In genomic region chr2:151878645-151879044, GRCm38 (mm10) we compare ENCODE assay signal across 29 mouse cellular contexts. TPM values are rescaled to one million over a fixed set of nuclear protein-coding genes. Genes with fewer than 3 reads are reported as not detected.
DNase-seq lines count a peak whose midpoint lies in the region; ATAC-seq and TF ChIP-seq lines count a peak whose summit lies in the region.
"Had no signal": no experiment of that assay in that cellular context is flagged by ENCODE, and none has a peak within 500 bp of the region (broad histone marks: within the 10 kb centered on the region; RNA-seq: fewer than 3 reads in every experiment).

No protein-coding gene starts in this region.

- no peak overlapping the region for H3K4me3 ChIP-seq in midbrain, embryonic 11.5 days (ENCODE audit: low read depth, low read length)
- no peak overlapping the region for H3K4me3 ChIP-seq in midbrain, embryonic 10.5 days
- no peak overlapping the region for H3K4me3 ChIP-seq in limb, embryonic 15.5 days
- no peak overlapping the region for H3K4me3 ChIP-seq in layer of hippocampus, adult 2 months
- H3K4me3 ChIP-seq in thymus, adult 2 months (ENCODE audit: control insufficient read depth, insufficient read depth, low read length) = no peak overlapping the region
- H3K4me3 ChIP-seq: embryonic facial prominence, embryonic 12.5 days; erythroblast, embryonic 14.5 days; forebrain, embryonic 12.5 days; forebrain, embryonic 15.5 days; hindbrain, embryonic 10.5 days; hindbrain, embryonic 13.5 days had no signal

- no peak for ATAC-seq in midbrain, embryonic 11.5 days (ENCODE audit: low FRiP score)
- ATAC-seq in limb, embryonic 15.5 days (ENCODE audit: insufficient number of reproducible peaks, low FRiP score, low TSS enrichment, low read depth) = 0 out of 2 replicates have a peak, but pooled peaks have one; percentile 32
- ATAC-seq: activated CD4-positive, CD25-positive, alpha-beta regulatory T cell, adult 4 months; forebrain, embryonic 15.5 days; hindbrain, embryonic 16.5 days had no signal

- H3K9me3 ChIP-seq in midbrain, embryonic 11.5 days (ENCODE audit: control insufficient read depth, low read length) = no peaks in the 10 kb centered on the region
- H3K9me3 ChIP-seq in midbrain, embryonic 10.5 days (replicated peaks) = no peaks in the 10 kb centered on the region
- H3K9me3 ChIP-seq in limb, embryonic 15.5 days = no peaks in the 10 kb centered on the region
- H3K9me3 ChIP-seq: embryonic facial prominence, embryonic 12.5 days; forebrain, embryonic 12.5 days; forebrain, embryonic 15.5 days; hindbrain, embryonic 10.5 days; hindbrain, embryonic 13.5 days had no signal

- WGBS in midbrain, embryonic 11.5 days = 79% methylated on average over 3 of the region's 3 CpGs
- 75% methylated on average over 3 of the region's 3 CpGs for WGBS in midbrain, embryonic 10.5 days
- WGBS in limb, embryonic 15.5 days = 64% methylated on average over 3 of the region's 3 CpGs
- 86% methylated on average over 3 of the region's 3 CpGs for WGBS in thymus, adult 2 months

- no peaks in the 10 kb centered on the region for H3K27me3 ChIP-seq in midbrain, embryonic 11.5 days (ENCODE audit: control insufficient read depth, insufficient read depth, low read length)
- peaks cover 11% of the 10 kb centered on the region for H3K27me3 ChIP-seq in midbrain, embryonic 10.5 days (ENCODE audit: low read depth, poor library complexity, severe bottlenecking)
- H3K27me3 ChIP-seq in limb, embryonic 15.5 days = no peaks in the 10 kb centered on the region
- no peaks in the 10 kb centered on the region for H3K27me3 ChIP-seq in thymus, adult 2 months (ENCODE audit: control insufficient read depth, insufficient read depth, low read length)
- H3K27me3 ChIP-seq: forebrain, embryonic 15.5 days; hindbrain, embryonic 13.5 days had no signal

- H3K27ac ChIP-seq in midbrain, embryonic 11.5 days (ENCODE audit: low read depth, low read length) = no peak overlapping the region
- H3K27ac ChIP-seq in midbrain, embryonic 10.5 days (replicated peaks) = no peak overlapping the region
- no peak overlapping the region for H3K27ac ChIP-seq in limb, embryonic 15.5 days
- no peak overlapping the region for H3K27ac ChIP-seq in layer of hippocampus, adult 2 months
- H3K27ac ChIP-seq in thymus, adult 2 months (ENCODE audit: control insufficient read depth, insufficient read depth, low read length) = no peak overlapping the region
- H3K27ac ChIP-seq: embryonic facial prominence, embryonic 12.5 days; forebrain, embryonic 12.5 days; forebrain, embryonic 15.5 days; hindbrain, embryonic 10.5 days; hindbrain, embryonic 13.5 days had no signal

- TF ChIP-seq CTCF in layer of hippocampus, adult 2 months (conservative IDR thresholded peaks at IDR 0.05) = no peak
- no peak for TF ChIP-seq CTCF in thymus, adult 2 months (IDR thresholded peaks at IDR 0.05; ENCODE audit: borderline replicate concordance, control insufficient read depth, extremely low read depth, insufficient read depth, low read length, poor library complexity)

- TF ChIP-seq POLR2A in thymus, adult 2 months (IDR thresholded peaks at IDR 0.05; ENCODE audit: control insufficient read depth, extremely low read depth, insufficient read depth, low read length, poor library complexity) = no peak

- no peak overlapping the region for H3K9ac ChIP-seq in midbrain, embryonic 11.5 days (ENCODE audit: low read length)
- no peak overlapping the region for H3K9ac ChIP-seq in limb, embryonic 15.5 days
- H3K9ac ChIP-seq: embryonic facial prominence, embryonic 12.5 days; forebrain, embryonic 12.5 days; forebrain, embryonic 15.5 days; hindbrain, embryonic 13.5 days had no signal

- no peaks in the 10 kb centered on the region for H3K36me3 ChIP-seq in midbrain, embryonic 11.5 days (ENCODE audit: control insufficient read depth, insufficient read depth, low read length)
- no peaks in the 10 kb centered on the region for H3K36me3 ChIP-seq in midbrain, embryonic 10.5 days
- no peaks in the 10 kb centered on the region for H3K36me3 ChIP-seq in limb, embryonic 15.5 days
- no peaks in the 10 kb centered on the region for H3K36me3 ChIP-seq in thymus, adult 2 months (ENCODE audit: control insufficient read depth, insufficient read depth, low read length)
- H3K36me3 ChIP-seq: embryonic facial prominence, embryonic 12.5 days; forebrain, embryonic 12.5 days; forebrain, embryonic 15.5 days; hindbrain, embryonic 10.5 days; hindbrain, embryonic 13.5 days had no signal

- no peaks in the 10 kb centered on the region for H3K4me1 ChIP-seq in midbrain, embryonic 11.5 days (ENCODE audit: control insufficient read depth, insufficient read depth, low read length)
- H3K4me1 ChIP-seq in midbrain, embryonic 10.5 days = no peaks in the 10 kb centered on the region
- peaks cover 5% of the 10 kb centered on the region for H3K4me1 ChIP-seq in limb, embryonic 15.5 days
- H3K4me1 ChIP-seq in thymus, adult 2 months (replicated peaks; ENCODE audit: control insufficient read depth, insufficient read depth, low read length) = no peaks in the 10 kb centered on the region
- H3K4me1 ChIP-seq: embryonic facial prominence, embryonic 12.5 days; forebrain, embryonic 12.5 days; forebrain, embryonic 15.5 days; hindbrain, embryonic 10.5 days; hindbrain, embryonic 13.5 days had no signal

- peak; percentile 35 for DNase-seq in heart, adult 11 months
- DNase-seq in heart, postnatal 4 days = no peak
- peak; percentile 14 for DNase-seq in midbrain, embryonic 11.5 days (ENCODE audit: low spot score, missing footprints)
- no peak for DNase-seq in midbrain, embryonic 10.5 days (ENCODE audit: low spot score)
- DNase-seq in layer of hippocampus, adult 2 months (ENCODE audit: low spot score in 2 of 2) = no peak
- no peak for DNase-seq in thymus, adult 2 months
- DNase-seq: adrenal gland, adult 8-10 months; adrenal gland, postnatal 25 days; cerebellum, adult 11-12 months; cerebellum, adult 8-10 months; cerebellum, postnatal 10 days; gastrocnemius, postnatal 25 days had no signal

- H3K4me2 ChIP-seq in midbrain, embryonic 11.5 days = no peak overlapping the region
- H3K4me2 ChIP-seq in limb, embryonic 15.5 days = no peak overlapping the region
- H3K4me2 ChIP-seq: embryonic facial prominence, embryonic 12.5 days; forebrain, embryonic 12.5 days; forebrain, embryonic 15.5 days; heart, embryonic 11.5 days; hindbrain, embryonic 13.5 days had no signal

RNA-seq across cellular contexts. Expression of gene Angpt4, which starts 32.4 kb away (rescaled TPM):
- under 1 TPM; 0.14 to 0.18 TPM for total RNA-seq in heart, postnatal 4 days (2021)
- 0.12 and 0.37 TPM in 2 replicates for polyA plus RNA-seq in midbrain, embryonic 11.5 days (2014; fragmentation: Nextera tagmentation; extraction: Ambion mirVana)
- polyA plus RNA-seq in midbrain, embryonic 10.5 days (2016; fragmentation: Nextera tagmentation; extraction: Ambion mirVana) = 0.06 and 0.32 TPM in 2 replicates
- 0.60 and 0.68 TPM in 2 replicates for polyA plus RNA-seq in limb, embryonic 15.5 days (2015; fragmentation: Nextera tagmentation; extraction: Ambion mirVana)
- total RNA-seq in layer of hippocampus, adult 2 months (2021) = under 1 TPM in 1 of 2 experiments, not detected in 1; 0.20 TPM
- 0.80 TPM in 2 replicates for polyA plus RNA-seq in thymus, adult 2 months (2012; rRNA removed)
- total RNA-seq: adrenal gland, postnatal 25 days; granulocyte monocyte progenitor cell, adult 5-6 weeks had no signal
- polyA plus RNA-seq: activated CD4-positive, CD25-positive, alpha-beta regulatory T cell, adult 4 months; erythroblast, embryonic 14.5 days; forebrain, embryonic 15.5 days had no signal

RNA-seq across cellular contexts. Expression of gene Rspo4, which starts 35.9 kb away (rescaled TPM):
- total RNA-seq in heart, postnatal 4 days (2021) = not detected
- 0.15 and 0.16 TPM in 2 replicates for polyA plus RNA-seq in midbrain, embryonic 11.5 days (2014; fragmentation: Nextera tagmentation; extraction: Ambion mirVana)
- 0.14 and 0.21 TPM in 2 replicates for polyA plus RNA-seq in midbrain, embryonic 10.5 days (2016; fragmentation: Nextera tagmentation; extraction: Ambion mirVana)
- polyA plus RNA-seq in limb, embryonic 15.5 days (2015; fragmentation: Nextera tagmentation; extraction: Ambion mirVana) = 0.73 and 0.84 TPM in 2 replicates
- not detected for total RNA-seq in layer of hippocampus, adult 2 months (2021)
- 0.09 TPM in 2 replicates for polyA plus RNA-seq in thymus, adult 2 months (2012; rRNA removed)
- total RNA-seq: gastrocnemius, adult 8-10 months; gastrocnemius, postnatal 25 days; granulocyte monocyte progenitor cell, adult 5-6 weeks; heart, adult 8-10 months; heart, postnatal 25 days had no signal
- polyA plus RNA-seq: activated CD4-positive, CD25-positive, alpha-beta regulatory T cell, adult 4 months; C2C12; erythroblast, embryonic 14.5 days; forebrain, embryonic 12.5 days; heart, embryonic 14.5 days; heart, postnatal 0 days had no signal

Comparison
In these comparisons a context has a peak if more than half of its experiments do, and no peak if none do; other contexts are left out.
1. DNase-seq: peak in heart, adult 11 months (single experiment) and midbrain, embryonic 11.5 days (single experiment); none in heart, postnatal 4 days (single experiment), midbrain, embryonic 10.5 days (single experiment), layer of hippocampus, adult 2 months (0 of 2) and thymus, adult 2 months (single experiment).